ENCODE assay signal across 8 mouse cellular contexts in the genomic region with DNA sequence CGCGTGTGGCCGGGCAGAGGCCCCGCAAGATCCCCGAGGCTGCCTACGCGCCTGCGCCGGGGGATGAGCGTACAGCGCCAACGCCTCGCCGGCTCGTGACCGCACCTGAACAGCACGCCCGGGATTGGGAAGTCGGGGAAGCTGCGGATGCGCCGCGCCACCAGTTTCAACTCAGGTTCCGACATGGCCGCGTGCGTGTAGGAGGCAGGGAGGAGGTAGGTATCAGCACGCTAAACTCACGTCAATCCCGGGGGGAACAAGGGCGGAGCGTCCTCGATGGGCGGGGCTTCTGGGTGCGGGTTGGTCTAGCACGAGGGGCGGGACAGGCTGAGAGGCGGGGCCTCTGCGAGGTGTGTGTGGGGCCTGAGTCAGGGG. TPM values are rescaled to one million over a fixed set of nuclear protein-coding genes. Genes with fewer than 3 reads are reported as not detected.
DNase-seq lines count a peak whose midpoint lies in the region; ATAC-seq and TF ChIP-seq lines count a peak whose summit lies in the region.

A gene (minus strand): TSS at position 262 of the 375 bp plus-strand sequence.

- peak within 1 kb of the TSS; percentile 91 for H3K27ac ChIP-seq in hindbrain, embryonic 10.5 days
- peak within 1 kb of the TSS; percentile 68 for H3K27ac ChIP-seq in lung, postnatal 0 days (ENCODE audit: low read length)

- no peak for TF ChIP-seq EP300 in lung, postnatal 0 days (IDR thresholded peaks at IDR 0.05)

- no peaks in the 10 kb centered on the region for H3K9me3 ChIP-seq in hindbrain, embryonic 10.5 days
- no peaks in the 10 kb centered on the region for H3K9me3 ChIP-seq in lung, postnatal 0 days (ENCODE audit: low read length)

- peak within 1 kb of the TSS; percentile 79 for H3K4me3 ChIP-seq in hindbrain, embryonic 10.5 days
- peak within 1 kb of the TSS; percentile 61 for H3K4me3 ChIP-seq in lung, postnatal 0 days (ENCODE audit: low read depth, low read length)

- H3K27me3 ChIP-seq in hindbrain, embryonic 10.5 days (ENCODE audit: insufficient read depth, poor library complexity, severe bottlenecking) = no peaks in the 10 kb centered on the region
- H3K27me3 ChIP-seq in lung, postnatal 0 days (replicated peaks; ENCODE audit: insufficient read depth, low read length) = no peaks in the 10 kb centered on the region

- H3K36me3 ChIP-seq in hindbrain, embryonic 10.5 days = peaks cover 37% of the 10 kb centered on the region
- H3K36me3 ChIP-seq in lung, postnatal 0 days (ENCODE audit: insufficient read depth, low read length) = no peaks in the 10 kb centered on the region

- ATAC-seq in frontal cortex, adult (ENCODE audit: low TSS enrichment) = peak; percentile 92
- peak; percentile 94 for ATAC-seq in lung, postnatal 0 days

- under 1% methylated on average over 39 of the region's 39 CpGs for WGBS in hindbrain, embryonic 10.5 days
- WGBS in lung, postnatal 0 days = 3% methylated on average over 38 of the region's 39 CpGs

- peak within 1 kb of the TSS; percentile 63 for H3K9ac ChIP-seq in lung, postnatal 0 days (replicated peaks; ENCODE audit: low read depth)

- peak; percentile 98 for DNase-seq in MN1 (ENCODE audit: low spot score)
- peak; percentile 97 for DNase-seq in cerebellum, adult 9-10 months
- peak; percentile 92 for DNase-seq in hindbrain, embryonic 10.5 days (ENCODE audit: low spot score)
- DNase-seq in layer of hippocampus, adult 9-11 months = peak; percentile 93
- DNase-seq in lung, postnatal 0 days (ENCODE audit: low spot score) = peak; percentile 95
- DNase-seq in ovary, postnatal 14 days (ENCODE audit: low spot score) = peak; percentile 90
- peak; percentile 98 for DNase-seq in thymus, postnatal 14 days

- H3K4me1 ChIP-seq in hindbrain, embryonic 10.5 days (replicated peaks) = peaks cover 82% of the 10 kb centered on the region
- H3K4me1 ChIP-seq in lung, postnatal 0 days (ENCODE audit: insufficient read depth, low read depth, low read length) = peaks cover 21% of the 10 kb centered on the region; the same call in 1 of the 2 replicates

- TF ChIP-seq CTCF in lung, postnatal 0 days (IDR thresholded peaks at IDR 0.05) = no peak

- H3K4me2 ChIP-seq in lung, postnatal 0 days (replicated peaks; ENCODE audit: low read depth, low read length) = peak within 1 kb of the TSS; percentile 95

RNA-seq across cellular contexts. Expression of the gene that starts here (rescaled TPM):
- 237 and 268 TPM in 2 replicates for polyA plus RNA-seq in hindbrain, embryonic 10.5 days (2016; fragmentation: Nextera tagmentation; extraction: Ambion mirVana)
- polyA plus RNA-seq in lung, postnatal 0 days (2015; fragmentation: Nextera tagmentation; extraction: Ambion mirVana) = 203 and 206 TPM in 2 replicates

Comparison
In these comparisons a context has a peak if more than half of its experiments do, and no peak if none do; other contexts are left out.
1. Peak in every context shown above with its lines: DNase-seq, ATAC-seq, H3K4me3 ChIP-seq and H3K27ac ChIP-seq.